Comparison of ENCODE assay signal across 21 mouse cellular contexts in the genomic region with DNA sequence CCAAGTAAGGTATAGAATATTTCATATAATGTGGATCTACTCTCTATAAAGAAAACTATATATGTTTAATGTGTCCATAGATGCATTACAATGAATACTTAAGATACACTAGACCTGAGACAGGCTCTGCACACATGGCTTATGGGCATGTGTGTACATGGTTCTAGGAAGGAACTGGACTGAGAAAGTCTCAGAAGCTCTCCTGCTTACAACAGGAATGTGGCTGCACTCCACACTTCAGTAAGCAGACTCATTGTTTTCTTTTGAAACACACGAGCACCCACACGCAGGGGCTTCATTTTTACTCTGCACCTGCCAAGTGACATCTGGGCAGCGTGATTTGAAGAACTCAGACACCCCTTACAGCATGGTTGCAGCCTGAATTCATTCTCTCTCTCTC.
"Had no signal": no experiment of that assay in that cellular context is flagged by ENCODE, and none has a peak within 500 bp of the region (broad histone marks: within the 10 kb centered on the region; RNA-seq: fewer than 3 reads in every experiment).

No protein-coding gene starts in this region.

- H3K36me3 ChIP-seq: intestine, embryonic 15.5 days; liver, embryonic 12.5 days; liver, embryonic 15.5 days; lung, embryonic 15.5 days; midbrain, embryonic 12.5 days; midbrain, embryonic 15.5 days; stomach, embryonic 15.5 days had no signal

- ATAC-seq: intestine, embryonic 15.5 days; liver, embryonic 12.5 days; midbrain, embryonic 15.5 days had no signal

- H3K27ac ChIP-seq: intestine, embryonic 15.5 days; layer of hippocampus, adult 2 months; limb, embryonic 10.5 days; limb, embryonic 13.5 days; liver, embryonic 12.5 days; liver, embryonic 15.5 days; lung, embryonic 15.5 days; midbrain, embryonic 12.5 days; midbrain, embryonic 15.5 days; stomach, embryonic 15.5 days had no signal

- H3K4me3 ChIP-seq: intestine, embryonic 15.5 days; layer of hippocampus, adult 2 months; limb, embryonic 10.5 days; limb, embryonic 13.5 days; liver, embryonic 12.5 days; liver, embryonic 15.5 days; lung, embryonic 15.5 days; midbrain, embryonic 12.5 days; midbrain, embryonic 15.5 days; myocyte; stomach, embryonic 15.5 days had no signal

- H3K4me2 ChIP-seq: intestine, embryonic 15.5 days; limb, embryonic 13.5 days; liver, embryonic 12.5 days; liver, embryonic 15.5 days; lung, embryonic 15.5 days; midbrain, embryonic 12.5 days; midbrain, embryonic 15.5 days; stomach, embryonic 15.5 days had no signal

- H3K9ac ChIP-seq: intestine, embryonic 15.5 days; limb, embryonic 13.5 days; liver, embryonic 12.5 days; liver, embryonic 15.5 days; lung, embryonic 15.5 days; midbrain, embryonic 12.5 days; midbrain, embryonic 15.5 days; stomach, embryonic 15.5 days had no signal

- DNase-seq: kidney, adult 2 months; kidney, postnatal 25 days; layer of hippocampus, adult 9-11 months; liver; lung, adult 18-20 months; lung, postnatal 10 days; lung, postnatal 4 days; right cerebral cortex, postnatal 25 days; spleen, adult 18-20 months; thymus, postnatal 25 days had no signal

- H3K4me1 ChIP-seq: intestine, embryonic 15.5 days; limb, embryonic 10.5 days; limb, embryonic 13.5 days; liver, embryonic 12.5 days; liver, embryonic 15.5 days; lung, embryonic 15.5 days; midbrain, embryonic 12.5 days; stomach, embryonic 15.5 days had no signal

- H3K27me3 ChIP-seq: intestine, embryonic 15.5 days; limb, embryonic 13.5 days; liver, embryonic 12.5 days; liver, embryonic 15.5 days; lung, embryonic 15.5 days; midbrain, embryonic 12.5 days; midbrain, embryonic 15.5 days; stomach, embryonic 15.5 days had no signal

- H3K9me3 ChIP-seq: intestine, embryonic 15.5 days; limb, embryonic 10.5 days; limb, embryonic 13.5 days; liver, embryonic 12.5 days; liver, embryonic 15.5 days; lung, embryonic 15.5 days; midbrain, embryonic 12.5 days; midbrain, embryonic 15.5 days; stomach, embryonic 15.5 days had no signal
